ENCODE assay signal across 8 mouse cellular contexts in the genomic region with DNA sequence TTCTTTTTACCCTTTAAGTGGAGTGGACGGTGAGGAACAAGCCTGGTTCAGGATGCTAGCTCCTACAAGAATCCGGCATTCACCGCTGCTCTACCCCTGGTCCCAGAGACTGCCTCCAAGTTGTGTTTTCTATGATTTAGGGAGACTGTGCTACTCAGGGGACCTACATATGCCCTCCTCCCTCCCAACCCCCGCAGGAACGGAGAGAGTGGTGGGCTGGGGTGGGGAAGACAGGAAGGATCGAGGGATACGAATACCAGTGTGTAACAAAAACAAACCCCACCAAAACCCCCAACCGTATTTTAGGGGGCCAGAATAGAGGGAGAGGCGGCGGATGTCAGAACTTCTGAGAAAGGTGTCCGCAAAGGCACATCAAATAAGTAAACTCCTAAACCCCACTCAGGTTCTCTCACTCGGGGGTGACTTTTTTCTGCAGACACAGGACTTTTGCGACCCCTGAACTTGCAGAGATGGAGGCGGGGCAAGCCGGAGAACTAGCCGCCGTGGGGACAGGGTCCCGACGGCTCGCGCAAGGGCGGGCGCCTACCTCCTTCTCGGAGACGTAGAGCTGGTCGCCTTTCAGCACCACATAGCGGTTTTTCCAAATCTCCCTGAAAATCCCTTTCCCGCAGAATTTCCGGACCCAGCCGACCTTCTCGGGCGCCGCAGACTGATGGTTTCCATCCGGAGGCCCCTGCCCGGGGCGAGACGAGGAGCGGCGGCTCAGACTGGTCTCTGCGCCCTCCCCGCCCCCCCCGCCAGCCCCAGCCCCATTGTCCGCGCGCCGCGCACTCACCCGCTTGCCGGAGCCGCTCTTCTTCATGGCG. TPM values are rescaled to one million over a fixed set of nuclear protein-coding genes. Genes with fewer than 3 reads are reported as not detected.
DNase-seq lines count a peak whose midpoint lies in the region; ATAC-seq lines count a peak whose summit lies in the region.

No protein-coding gene starts in this region.

- peaks cover 57% of the 10 kb centered on the region for H3K4me1 ChIP-seq in embryonic facial prominence, embryonic 10.5 days
- peaks cover 49% of the 10 kb centered on the region for H3K4me1 ChIP-seq in hindbrain, embryonic 14.5 days (replicated peaks; ENCODE audit: control insufficient read depth, insufficient read depth, low read length)
- peaks cover 25% of the 10 kb centered on the region for H3K4me1 ChIP-seq in lung, embryonic 16.5 days (replicated peaks; ENCODE audit: control insufficient read depth, insufficient read depth, low read length)
- peaks cover 26% of the 10 kb centered on the region for H3K4me1 ChIP-seq in stomach, embryonic 15.5 days

- peaks cover 46% of the 10 kb centered on the region for H3K36me3 ChIP-seq in embryonic facial prominence, embryonic 10.5 days (replicated peaks)
- H3K36me3 ChIP-seq in hindbrain, embryonic 14.5 days (replicated peaks; ENCODE audit: control insufficient read depth, insufficient read depth), result peaks cover 33% of the 10 kb centered on the region
- H3K36me3 ChIP-seq in lung, embryonic 16.5 days (ENCODE audit: control insufficient read depth, insufficient read depth, low read length), result no peaks in the 10 kb centered on the region; the same call in 1 of the 2 replicates
- H3K36me3 ChIP-seq in stomach, embryonic 15.5 days, result peaks cover 10% of the 10 kb centered on the region; the same call in 1 of the 2 replicates

- no peaks in the 10 kb centered on the region for H3K9me3 ChIP-seq in embryonic facial prominence, embryonic 10.5 days
- no peaks in the 10 kb centered on the region for H3K9me3 ChIP-seq in hindbrain, embryonic 14.5 days (ENCODE audit: control insufficient read depth, low read length)
- no peaks in the 10 kb centered on the region for H3K9me3 ChIP-seq in lung, embryonic 16.5 days (ENCODE audit: control insufficient read depth, low read length)
- H3K9me3 ChIP-seq in stomach, embryonic 15.5 days, result no peaks in the 10 kb centered on the region

- peak overlapping the region; percentile 98 for H3K9ac ChIP-seq in hindbrain, embryonic 14.5 days
- H3K9ac ChIP-seq in lung, embryonic 16.5 days (ENCODE audit: low read length), result peak overlapping the region; percentile 86
- peak overlapping the region; percentile 71 for H3K9ac ChIP-seq in stomach, embryonic 15.5 days

- H3K4me3 ChIP-seq in embryonic facial prominence, embryonic 10.5 days, result peak overlapping the region; percentile 86
- H3K4me3 ChIP-seq in hindbrain, embryonic 14.5 days (replicated peaks; ENCODE audit: low read length), result peak overlapping the region; percentile 89
- peak overlapping the region; percentile 73 for H3K4me3 ChIP-seq in lung, embryonic 16.5 days (ENCODE audit: low read length)
- H3K4me3 ChIP-seq in stomach, embryonic 15.5 days (replicated peaks), result peak overlapping the region; percentile 74

- H3K27me3 ChIP-seq in embryonic facial prominence, embryonic 10.5 days (replicated peaks; ENCODE audit: low read depth, poor library complexity, severe bottlenecking), result no peaks in the 10 kb centered on the region
- H3K27me3 ChIP-seq in hindbrain, embryonic 14.5 days (ENCODE audit: control insufficient read depth, insufficient read depth, low read length), result no peaks in the 10 kb centered on the region
- no peaks in the 10 kb centered on the region; the same call in 1 of the 2 replicates for H3K27me3 ChIP-seq in lung, embryonic 16.5 days (ENCODE audit: control insufficient read depth, insufficient read depth, low read depth, low read length)
- H3K27me3 ChIP-seq in stomach, embryonic 15.5 days (replicated peaks), result no peaks in the 10 kb centered on the region

- peak overlapping the region; percentile 100 for H3K27ac ChIP-seq in embryonic facial prominence, embryonic 10.5 days (replicated peaks)
- peak overlapping the region; percentile 99 for H3K27ac ChIP-seq in hindbrain, embryonic 14.5 days
- peak overlapping the region; percentile 93 for H3K27ac ChIP-seq in lung, embryonic 16.5 days (ENCODE audit: low read length)
- H3K27ac ChIP-seq in stomach, embryonic 15.5 days, result peak overlapping the region; percentile 95

- peak; percentile 73 for ATAC-seq in hindbrain, embryonic 14.5 days (ENCODE audit: low FRiP score)
- ATAC-seq in lung, embryonic 16.5 days (ENCODE audit: low read depth), result peak; percentile 67
- peak; percentile 19; the same call in 1 of the 2 replicates for ATAC-seq in stomach, embryonic 15.5 days (ENCODE audit: insufficient read depth, low FRiP score, low read depth)

- peak overlapping the region; percentile 73 for H3K4me2 ChIP-seq in hindbrain, embryonic 14.5 days (replicated peaks)
- H3K4me2 ChIP-seq in lung, embryonic 16.5 days (ENCODE audit: low read depth, low read length), result peak overlapping the region; percentile 81
- H3K4me2 ChIP-seq in stomach, embryonic 15.5 days, result peak overlapping the region; percentile 81

- WGBS in embryonic facial prominence, embryonic 10.5 days, result under 1% methylated on average over 50 of the region's 51 CpGs
- under 1% methylated on average over 46 of the region's 51 CpGs for WGBS in hindbrain, embryonic 14.5 days
- under 1% methylated on average over 44 of the region's 51 CpGs for whole genome bisulfite sequencing in lung, embryonic 16.5 days
- under 1% methylated on average over 51 of the region's 51 CpGs for WGBS in stomach, embryonic 15.5 days

- intact Hi-C loops in left cerebral cortex, postnatal 4 days (cut with DNase I), result no loop called here

- DNase-seq in left cerebral cortex, postnatal 4 days, result peak; percentile 56
- DNase-seq in left cerebral cortex, adult 18-20 months (ENCODE audit: low spot score in 2 of 2), result no peak
- DNase-seq in MN1 (ENCODE audit: low spot score), result peak; percentile 52
- peak; percentile 81 for DNase-seq in embryonic facial prominence, embryonic 10.5 days (ENCODE audit: low spot score)
- peak; percentile 48 for DNase-seq in hindbrain, embryonic 14.5 days (ENCODE audit: low spot score)
- no peak for DNase-seq in frontal cortex, postnatal 14 days (ENCODE audit: low spot score in 2 of 2)

RNA-seq across cellular contexts. Expression of a gene that starts 0.6 kb away (rescaled TPM):
- 10 to 100 TPM; 83.3 to 89.3 TPM for total RNA-seq in left cerebral cortex, postnatal 4 days (2021)
- 10 to 100 TPM; 73.6 to 81.9 TPM for total RNA-seq in left cerebral cortex, adult 18-20 months (2021)
- polyA plus RNA-seq in embryonic facial prominence, embryonic 10.5 days (2016; fragmentation: Nextera tagmentation; extraction: Ambion mirVana), result 73.2 and 78.5 TPM in 2 replicates
- polyA plus RNA-seq in hindbrain, embryonic 14.5 days (2014; fragmentation: Nextera tagmentation; extraction: Ambion mirVana), result 47.1 and 49.0 TPM in 2 replicates
- 24.0 and 25.3 TPM in 2 replicates for polyA plus RNA-seq in lung, embryonic 16.5 days (2015; fragmentation: Nextera tagmentation; extraction: Ambion mirVana)
- 30.9 and 33.2 TPM in 2 replicates for polyA plus RNA-seq in stomach, embryonic 15.5 days (2015; fragmentation: Nextera tagmentation; extraction: Ambion mirVana)

Comparison
In these comparisons a context has a peak if more than half of its experiments do, and no peak if none do; other contexts are left out.
1. DNase-seq: peak in left cerebral cortex, postnatal 4 days (single experiment), MN1 (single experiment), embryonic facial prominence, embryonic 10.5 days (single experiment) and hindbrain, embryonic 14.5 days (single experiment); none in left cerebral cortex, adult 18-20 months (0 of 2) and frontal cortex, postnatal 14 days (0 of 2).
2. ATAC-seq: peak in every context shown above with its lines; median percentile 73 in hindbrain, embryonic 14.5 days; 67 in lung, embryonic 16.5 days; 19 in stomach, embryonic 15.5 days.
3. Peak in every context shown above with its lines, with median percentiles within 50 percentile points of each other: H3K27ac ChIP-seq, H3K4me3 ChIP-seq, H3K4me2 ChIP-seq and H3K9ac ChIP-seq.